Mouse (Mus musculus): ENCODE data around the gene Des. TPM values are rescaled to one million over a fixed set of nuclear protein-coding genes. Genes with fewer than 3 reads are reported as not detected.

Des gene
- 377 and 872 TPM in 2 replicates for polyA plus RNA-seq (2012; rRNA removed)

DNA sequence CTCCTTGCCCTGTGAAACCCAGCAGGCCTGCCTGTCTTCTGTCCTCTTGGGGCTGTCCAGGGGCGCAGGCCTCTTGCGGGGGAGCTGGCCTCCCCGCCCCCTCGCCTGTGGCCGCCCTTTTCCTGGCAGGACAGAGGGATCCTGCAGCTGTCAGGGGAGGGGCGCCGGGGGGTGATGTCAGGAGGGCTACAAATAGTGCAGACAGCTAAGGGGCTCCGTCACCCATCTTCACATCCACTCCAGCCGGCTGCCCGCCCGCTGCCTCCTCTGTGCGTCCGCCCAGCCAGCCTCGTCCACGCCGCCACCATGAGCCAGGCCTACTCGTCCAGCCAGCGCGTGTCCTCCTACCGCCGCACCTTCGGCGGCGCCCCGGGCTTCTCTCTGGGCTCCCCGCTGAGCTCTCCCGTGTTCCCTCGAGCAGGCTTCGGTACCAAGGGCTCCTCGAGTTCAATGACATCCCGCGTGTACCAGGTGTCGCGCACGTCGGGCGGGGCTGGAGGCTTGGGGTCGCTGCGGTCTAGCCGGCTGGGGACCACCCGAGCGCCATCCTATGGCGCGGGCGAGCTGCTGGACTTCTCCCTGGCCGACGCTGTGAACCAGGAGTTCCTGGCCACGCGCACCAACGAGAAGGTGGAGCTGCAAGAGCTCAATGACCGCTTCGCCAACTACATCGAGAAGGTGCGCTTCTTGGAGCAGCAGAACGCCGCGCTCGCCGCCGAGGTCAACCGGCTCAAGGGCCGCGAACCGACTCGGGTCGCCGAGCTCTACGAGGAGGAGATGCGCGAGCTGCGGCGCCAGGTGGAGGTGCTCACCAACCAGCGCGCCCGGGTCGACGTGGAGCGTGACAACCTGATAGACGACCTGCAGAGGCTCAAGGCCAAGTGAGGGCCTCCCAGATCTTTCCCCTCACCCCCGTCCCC, at the start of gene Des:
Gene Des (plus strand): TSS at position 218 of the 920 bp plus-strand sequence.

GRCm38 (mm10) chr1:75317241-75318201, 42.6 kb upstream of the Des start, which contains the start of gene Dnpep:
Dnpep (minus strand) TSS chr1:75317990.

DNA sequence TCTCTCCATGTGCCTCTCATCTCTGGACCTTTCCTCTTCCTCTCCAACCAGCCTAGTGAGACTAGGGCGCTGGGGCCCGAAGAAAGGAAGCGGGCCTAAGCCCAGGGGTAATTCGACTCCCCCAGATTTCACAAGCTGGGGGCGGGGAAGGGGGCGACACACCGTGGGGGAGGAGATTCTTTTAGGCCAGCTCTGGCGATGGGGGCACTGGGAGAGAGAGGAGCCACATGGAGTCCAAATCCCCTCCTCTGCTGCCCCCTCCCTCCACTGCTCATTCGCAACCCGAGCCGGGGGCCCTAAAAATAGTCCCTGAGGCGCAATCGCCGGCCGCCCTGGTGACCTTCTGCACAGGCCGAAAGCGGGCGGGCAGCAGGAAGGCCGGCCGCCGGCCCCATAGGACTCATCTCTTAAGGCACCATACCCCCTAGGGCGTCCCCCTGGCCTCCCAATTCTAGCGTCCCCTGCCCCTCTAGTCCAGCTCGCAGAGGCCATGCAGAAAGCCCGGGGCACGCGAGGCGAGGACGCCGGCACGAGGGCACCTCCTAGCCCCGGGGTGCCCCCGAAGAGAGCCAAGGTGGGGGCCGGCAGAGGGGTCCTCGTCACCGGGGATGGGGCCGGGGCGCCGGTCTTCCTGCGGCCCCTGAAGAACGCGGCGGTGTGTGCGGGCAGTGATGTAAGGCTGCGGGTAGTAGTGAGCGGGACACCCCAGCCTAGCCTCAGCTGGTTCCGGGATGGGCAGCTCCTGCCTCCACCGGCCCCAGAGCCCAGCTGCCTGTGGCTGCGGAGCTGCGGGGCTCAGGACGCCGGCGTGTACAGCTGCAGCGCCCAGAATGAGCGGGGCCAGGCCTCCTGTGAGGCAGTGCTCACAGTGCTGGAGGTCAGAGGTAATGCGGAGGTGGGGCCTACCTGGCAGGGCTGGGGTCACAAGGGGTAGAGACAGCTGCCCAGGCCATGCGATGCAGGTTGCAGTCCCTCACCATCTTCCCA, 15.1 kb downstream of the Des start, which contains the start of gene Speg:
Gene Speg (plus strand): TSS at position 348 of the 987 bp plus-strand sequence.

Other genes with a start within 250 kb of the Des start
- 1.4 and 1.6 TPM in 2 replicates for gene Nhej1, start 235.1 kb upstream of the Des start, polyA plus RNA-seq (2012; rRNA removed)
- gene Slc23a3, start 226.4 kb upstream of the Des start, polyA plus RNA-seq (2012; rRNA removed) = 9.6 and 9.8 TPM in 2 replicates
- gene Cnppd1, start 217.6 kb upstream of the Des start, polyA plus RNA-seq (2012; rRNA removed) = 31.3 and 32.1 TPM in 2 replicates
- gene Retreg2, start 217.6 kb upstream of the Des start, polyA plus RNA-seq (2012; rRNA removed) = 47.6 and 50.4 TPM in 2 replicates
- gene Zfand2b, start 191.7 kb upstream of the Des start, polyA plus RNA-seq (2012; rRNA removed) = 44.4 and 49.7 TPM in 2 replicates
- gene Abcb6, start 179.9 kb upstream of the Des start, polyA plus RNA-seq (2012; rRNA removed) = 21.4 and 25.5 TPM in 2 replicates
- gene Ankzf1, start 168.2 kb upstream of the Des start, polyA plus RNA-seq (2012; rRNA removed) = 6.0 and 8.2 TPM in 2 replicates
- gene Atg9a, start 168.1 kb upstream of the Des start, polyA plus RNA-seq (2012; rRNA removed) = 38.9 TPM in 2 replicates
- gene Glb1l, start 149.5 kb upstream of the Des start, polyA plus RNA-seq (2012; rRNA removed) = 1.3 and 1.7 TPM in 2 replicates
- gene Stk16, start 149.5 kb upstream of the Des start, polyA plus RNA-seq (2012; rRNA removed) = 117 and 123 TPM in 2 replicates
- gene Tuba4a, start 140.5 kb upstream of the Des start, polyA plus RNA-seq (2012; rRNA removed) = 127 and 134 TPM in 2 replicates
- not detected in 2 replicates for gene A630095N17Rik, start 128.2 kb upstream of the Des start, polyA plus RNA-seq (2012; rRNA removed)
- 21.5 and 25.7 TPM in 2 replicates for gene Dnajb2, start 123.9 kb upstream of the Des start, polyA plus RNA-seq (2012; rRNA removed)
- gene Ptprn, start 95.8 kb upstream of the Des start, polyA plus RNA-seq (2012; rRNA removed) = 4.7 and 4.9 TPM in 2 replicates
- 7.9 and 12.7 TPM in 2 replicates for gene Resp18, start 81.9 kb upstream of the Des start, polyA plus RNA-seq (2012; rRNA removed)
- 66.8 and 78.7 TPM in 2 replicates for gene Dnpep, start 42.3 kb upstream of the Des start, polyA plus RNA-seq (2012; rRNA removed)
- gene Speg, start 15.0 kb downstream of the Des start, polyA plus RNA-seq (2012; rRNA removed) = 59.2 and 90.1 TPM in 2 replicates
- 121 and 122 TPM in 2 replicates for gene Gmppa, start 75.6 kb downstream of the Des start, polyA plus RNA-seq (2012; rRNA removed)
- 0.06 TPM in 1 of 2 replicates, not detected in the other for gene Asic4, start 90.1 kb downstream of the Des start, polyA plus RNA-seq (2012; rRNA removed)
- 37.4 and 49.4 TPM in 2 replicates for gene Chpf, start 119.0 kb downstream of the Des start, polyA plus RNA-seq (2012; rRNA removed)
- gene Tmem198, start 119.2 kb downstream of the Des start, polyA plus RNA-seq (2012; rRNA removed) = 3.0 and 4.2 TPM in 2 replicates
- gene Obsl1, start 146.1 kb downstream of the Des start, polyA plus RNA-seq (2012; rRNA removed) = 9.1 and 9.2 TPM in 2 replicates
- gene Inha, start 146.7 kb downstream of the Des start, polyA plus RNA-seq (2012; rRNA removed) = 9.5 and 12.1 TPM in 2 replicates
- 11.0 and 17.0 TPM in 2 replicates for gene Stk11ip, start 161.2 kb downstream of the Des start, polyA plus RNA-seq (2012; rRNA removed)
- gene Slc4a3, start 185.9 kb downstream of the Des start, polyA plus RNA-seq (2012; rRNA removed) = 8.9 and 10.9 TPM in 2 replicates